In genomic region chr1:114039383-114039782, GRCm38 (mm10) we compare ENCODE assay signal across 11 mouse cellular contexts.
DNase-seq lines count a peak whose midpoint lies in the region; ATAC-seq and TF ChIP-seq lines count a peak whose summit lies in the region.
"Had no signal": no experiment of that assay in that cellular context is flagged by ENCODE, and none has a peak within 500 bp of the region (broad histone marks: within the 10 kb centered on the region; RNA-seq: fewer than 3 reads in every experiment).

No protein-coding gene starts in this region.

- H3K9me3 ChIP-seq in heart, embryonic 14.5 days (ENCODE audit: control insufficient read depth, low read length): peaks cover 4% of the 10 kb centered on the region; the same call in 1 of the 2 replicates
- no peaks in the 10 kb centered on the region for H3K9me3 ChIP-seq in midbrain, postnatal 0 days (ENCODE audit: low read length)
- 0 out of 2 replicates have a peak, but pooled peaks cover 4% of the 10 kb centered on the region for H3K9me3 ChIP-seq in midbrain, embryonic 15.5 days
- H3K9me3 ChIP-seq in stomach, embryonic 16.5 days (replicated peaks; ENCODE audit: control insufficient read depth, low read length): no peaks in the 10 kb centered on the region
- H3K9me3 ChIP-seq: forebrain, embryonic 15.5 days had no signal

- no peak overlapping the region for H3K4me2 ChIP-seq in heart, embryonic 14.5 days (ENCODE audit: low read length)
- no peak overlapping the region for H3K4me2 ChIP-seq in midbrain, postnatal 0 days (ENCODE audit: low read depth, low read length, poor library complexity, severe bottlenecking)
- no peak overlapping the region for H3K4me2 ChIP-seq in midbrain, embryonic 15.5 days
- H3K4me2 ChIP-seq in stomach, embryonic 16.5 days (ENCODE audit: low read depth, low read length): no peak overlapping the region
- H3K4me2 ChIP-seq: forebrain, embryonic 15.5 days had no signal

- H3K27me3 ChIP-seq in heart, embryonic 14.5 days (ENCODE audit: control insufficient read depth, insufficient read depth, low read length): no peaks in the 10 kb centered on the region
- H3K27me3 ChIP-seq in midbrain, postnatal 0 days (ENCODE audit: insufficient read depth, low read length): no peaks in the 10 kb centered on the region
- no peaks in the 10 kb centered on the region for H3K27me3 ChIP-seq in midbrain, embryonic 15.5 days (replicated peaks)
- no peaks in the 10 kb centered on the region for H3K27me3 ChIP-seq in stomach, embryonic 16.5 days (ENCODE audit: control insufficient read depth, insufficient read depth, low read length)
- H3K27me3 ChIP-seq: CH12.LX; forebrain, embryonic 15.5 days had no signal

- no peaks in the 10 kb centered on the region for H3K36me3 ChIP-seq in heart, embryonic 14.5 days (ENCODE audit: control insufficient read depth, insufficient read depth, low read length)
- H3K36me3 ChIP-seq in midbrain, postnatal 0 days (ENCODE audit: insufficient read depth, low read length): no peaks in the 10 kb centered on the region
- H3K36me3 ChIP-seq in midbrain, embryonic 15.5 days (replicated peaks): no peaks in the 10 kb centered on the region
- H3K36me3 ChIP-seq in stomach, embryonic 16.5 days (ENCODE audit: control insufficient read depth, insufficient read depth, low read length): no peaks in the 10 kb centered on the region
- H3K36me3 ChIP-seq: forebrain, embryonic 15.5 days had no signal

- no peak for DNase-seq in heart, adult 11 months
- DNase-seq in midbrain, postnatal 0 days (ENCODE audit: low spot score): peak; percentile 3
- peak; percentile 24 for DNase-seq in forelimb bud, embryonic 11.5 days (ENCODE audit: low read depth, low spot score)
- DNase-seq in left cerebral cortex, adult 8-10 months (ENCODE audit: low spot score in 2 of 2): no peak
- DNase-seq: liver, postnatal 0 days had no signal

- H3K27ac ChIP-seq in heart, embryonic 14.5 days (replicated peaks in 1 of 2; ENCODE audit: control insufficient read depth in 1 of 2, insufficient read depth in 1 of 2, low read depth in 2 of 2, low read length in 2 of 2): no peak overlapping the region
- no peak overlapping the region for H3K27ac ChIP-seq in midbrain, postnatal 0 days (ENCODE audit: low read depth, low read length)
- H3K27ac ChIP-seq in midbrain, embryonic 15.5 days: no peak overlapping the region
- no peak overlapping the region for H3K27ac ChIP-seq in stomach, embryonic 16.5 days (ENCODE audit: low read length)
- H3K27ac ChIP-seq: forebrain, embryonic 15.5 days had no signal

- no peak for TF ChIP-seq CTCF in midbrain, postnatal 0 days (IDR thresholded peaks at IDR 0.05)

- no peaks in the 10 kb centered on the region for H3K4me1 ChIP-seq in heart, embryonic 14.5 days (ENCODE audit: control insufficient read depth in 2 of 2, insufficient read depth in 2 of 2, low read length in 2 of 2)
- no peaks in the 10 kb centered on the region for H3K4me1 ChIP-seq in midbrain, postnatal 0 days (ENCODE audit: insufficient read depth, low read length)
- H3K4me1 ChIP-seq in midbrain, embryonic 15.5 days: no peaks in the 10 kb centered on the region
- H3K4me1 ChIP-seq in stomach, embryonic 16.5 days (ENCODE audit: control insufficient read depth, insufficient read depth, low read length): no peaks in the 10 kb centered on the region
- H3K4me1 ChIP-seq: forebrain, embryonic 15.5 days had no signal

- 73% methylated on average over 1 of the region's 1 CpGs for WGBS in heart, embryonic 14.5 days
- 93% methylated on average over 1 of the region's 1 CpGs for WGBS in midbrain, postnatal 0 days
- WGBS in midbrain, embryonic 15.5 days: 84% methylated on average over 1 of the region's 1 CpGs
- WGBS in stomach, embryonic 16.5 days: 45% methylated on average over 1 of the region's 1 CpGs

- H3K9ac ChIP-seq in heart, embryonic 14.5 days (ENCODE audit: low read length): no peak overlapping the region
- H3K9ac ChIP-seq in midbrain, postnatal 0 days (replicated peaks; ENCODE audit: low read length, poor library complexity, severe bottlenecking): no peak overlapping the region
- H3K9ac ChIP-seq in midbrain, embryonic 15.5 days: no peak overlapping the region
- no peak overlapping the region for H3K9ac ChIP-seq in stomach, embryonic 16.5 days (ENCODE audit: low read length)
- H3K9ac ChIP-seq: forebrain, embryonic 15.5 days; liver, postnatal 0 days had no signal

- peak; percentile 54 for ATAC-seq in heart, embryonic 14.5 days (ENCODE audit: insufficient number of reproducible peaks, insufficient read depth, low FRiP score, low read depth)
- ATAC-seq in midbrain, postnatal 0 days (ENCODE audit: low FRiP score): no peak
- ATAC-seq in midbrain, embryonic 15.5 days (replicated peaks): no peak
- 0 out of 2 replicates have a peak, but pooled peaks have one; percentile 37 for ATAC-seq in stomach, embryonic 16.5 days (ENCODE audit: insufficient read depth, low FRiP score)
- ATAC-seq in monocyte, adult 5-6 weeks (replicated peaks; ENCODE audit: insufficient number of reproducible peaks, low FRiP score, low TSS enrichment, poor library complexity, severe bottlenecking): no peak
- ATAC-seq: forebrain, embryonic 15.5 days; liver, postnatal 0 days had no signal

- H3K4me3 ChIP-seq in heart, embryonic 14.5 days (ENCODE audit: control insufficient read depth in 1 of 2, insufficient read depth in 1 of 2, low read depth in 1 of 2, low read length in 2 of 2): no peak overlapping the region
- no peak overlapping the region for H3K4me3 ChIP-seq in midbrain, postnatal 0 days (ENCODE audit: low read depth, low read length)
- no peak overlapping the region for H3K4me3 ChIP-seq in midbrain, embryonic 15.5 days
- H3K4me3 ChIP-seq in stomach, embryonic 16.5 days (replicated peaks; ENCODE audit: low read length): no peak overlapping the region
- H3K4me3 ChIP-seq: forebrain, embryonic 15.5 days had no signal

Comparison
In these comparisons a context has a peak if more than half of its experiments do, and no peak if none do; other contexts are left out.
1. ATAC-seq: peak in heart, embryonic 14.5 days (single experiment) and stomach, embryonic 16.5 days (single experiment); none in midbrain, postnatal 0 days (single experiment), midbrain, embryonic 15.5 days (single experiment) and monocyte, adult 5-6 weeks (single experiment).
2. DNase-seq: peak in midbrain, postnatal 0 days (single experiment) and forelimb bud, embryonic 11.5 days (single experiment); none in heart, adult 11 months (single experiment) and left cerebral cortex, adult 8-10 months (0 of 2).